Mouse (Mus musculus) testis, adult 2 months (tissue): ENCODE data around the gene B4galnt4.

ENCODE experiments used
- CTCF ChIP-seq: fragments of 200-500 bp; IDR thresholded peaks from 2 replicates; pipeline ENCODE4 v1.5.1; 2012; ENCODE audit warnings: low read depth, mild to moderate bottlenecking, inconsistent platforms, low read length, moderate library complexity; ENCODE audit not compliant: control insufficient read depth, insufficient read depth, insufficient replicate concordance
- POLR2A ChIP-seq: fragments of 200-500 bp; IDR thresholded peaks from 2 replicates; pipeline ENCODE4 v1.6.1; 2012; ENCODE audit warnings: low read depth, mild to moderate bottlenecking, inconsistent platforms, low read length, moderate library complexity; ENCODE audit not compliant: control insufficient read depth

- TF ChIP-seq CTCF, result no peak
- no peak for TF ChIP-seq POLR2A
Measured at GRCm38 (mm10) chr7:141058601-141059341, 2.1 kb upstream of the B4galnt4 start.
